Mouse (Mus musculus) heart, postnatal 0 days (tissue): ENCODE measurements around the gene Schip1.

ENCODE experiments used
- CTCF ChIP-seq: IDR thresholded peaks from 2 replicates; pipeline ENCODE4 v1.5.1; 2016; ENCODE audit warnings: antibody characterized with exemption, control low read depth, low read depth
- EP300 ChIP-seq: IDR thresholded peaks from 2 replicates; pipeline ENCODE4 v1.6.1; 2016; ENCODE audit warnings: antibody characterized with exemption, low read depth

- TF ChIP-seq CTCF (no peak), EP300 (no peak)
Measured at GRCm38 (mm10) chr3:68271457-68271856, 206.9 kb downstream of the Schip1 start.
